Mouse (Mus musculus) brain, embryonic 14.5 days (tissue): ENCODE measurements around the gene Rab33a. TPM values are rescaled to one million over a fixed set of nuclear protein-coding genes. Genes with fewer than 3 reads are reported as not detected.

Source experiments
- DNase-seq: peaks from one replicate; pipeline ENCODE4 v3.0.0-alpha.2; 2011; ENCODE audit warnings: low read depth
- CTCF ChIP-seq: fragments of 200-500 bp; IDR thresholded peaks from 2 replicates; pipeline ENCODE4 v1.5.1; 2012; ENCODE audit warnings: inconsistent platforms, mild to moderate bottlenecking, moderate library complexity, borderline replicate concordance; ENCODE audit not compliant: insufficient read depth, insufficient read length; ENCODE audit errors: extremely low read depth
- POLR2A ChIP-seq: fragments of 200-500 bp; IDR thresholded peaks from 2 replicates; pipeline ENCODE4 v1.6.1; 2012; ENCODE audit warnings: mild to moderate bottlenecking, inconsistent platforms, borderline replicate concordance; ENCODE audit not compliant: poor library complexity, insufficient read depth, insufficient read length, severe bottlenecking; ENCODE audit errors: extremely low read depth
- polyA plus RNA-seq: library from polyadenylated mRNA; depleted of rRNA; stranded (reverse); fragments of >200 nt; gene quantifications from 2 replicates; pipeline ENCODE4 v1.2.3, GENCODE M21; 2012; rRNA removed

The Rab33a gene
- polyA plus RNA-seq, result 77.5 and 78.9 TPM in 2 replicates

GRCm38 (mm10) chrX:48518808-48519548, at the start of gene Rab33a:
Gene Rab33a, plus strand, starts transcription at chrX:48519285.
- DNase-seq, result peak; percentile 83

GRCm38 (mm10) chrX:48481095-48481494, 38.0 kb upstream of the Rab33a start:
- no peak for TF ChIP-seq CTCF
- no peak for TF ChIP-seq POLR2A
- no peak for DNase-seq

More at GRCm38 (mm10) chrX:48518808-48519548, at the start of gene Rab33a:
- TF ChIP-seq CTCF (no peak), POLR2A (no peak)

- TF ChIP-seq POLR2A (no peak), CTCF (no peak)
- no peak for DNase-seq
Observed at GRCm38 (mm10) chrX:48481687-48482086, 37.4 kb upstream of the Rab33a start.

- DNase-seq, result no peak
- TF ChIP-seq POLR2A (no peak), CTCF (no peak)
Observed at GRCm38 (mm10) chrX:48493763-48494162, 25.3 kb upstream of the Rab33a start.

- DNase-seq, result peak; percentile 97
- TF ChIP-seq CTCF (no peak), POLR2A (no peak)
Observed at GRCm38 (mm10) chrX:48513166-48513807, 5.8 kb upstream of the Rab33a start, which contains the start of gene Aifm1. Gene Aifm1, minus strand, starts transcription at chrX:48513563.

GRCm38 (mm10) chrX:48513824-48514223, 5.3 kb upstream of the Rab33a start:
- DNase-seq, result no peak
- TF ChIP-seq CTCF (no peak), POLR2A (no peak)

- TF ChIP-seq POLR2A (0 out of 2 replicates have a peak, but pooled peaks have one; percentile 37), CTCF (no peak)
- peak; percentile 96 for DNase-seq
Observed at GRCm38 (mm10) chrX:48518211-48518807, 776 bp upstream of the Rab33a start.

GRCm38 (mm10) chrX:48519549-48520085, 532 bp downstream of the Rab33a start:
- peak; percentile 55 for DNase-seq
- no peak for TF ChIP-seq POLR2A
- TF ChIP-seq CTCF, result no peak

GRCm38 (mm10) chrX:48521651-48522050, 2.6 kb downstream of the Rab33a start:
- TF ChIP-seq CTCF (no peak), POLR2A (no peak)
- no peak for DNase-seq

- TF ChIP-seq POLR2A (no peak), CTCF (no peak)
- DNase-seq, result no peak
Observed at GRCm38 (mm10) chrX:48523512-48523911, 4.4 kb downstream of the Rab33a start.

GRCm38 (mm10) chrX:48525332-48525731, 6.2 kb downstream of the Rab33a start:
- TF ChIP-seq POLR2A (no peak), CTCF (no peak)
- no peak for DNase-seq

GRCm38 (mm10) chrX:48525866-48526265, 6.8 kb downstream of the Rab33a start:
- TF ChIP-seq POLR2A, result no peak
- TF ChIP-seq CTCF, result no peak
- no peak for DNase-seq
